Comparison of ENCODE assay signal across 11 mouse cellular contexts in genomic region chr11:8860878-8861277, GRCm38 (mm10).
DNase-seq lines count a peak whose midpoint lies in the region; ATAC-seq and TF ChIP-seq lines count a peak whose summit lies in the region.
"Had no signal": no experiment of that assay in that cellular context is flagged by ENCODE, and none has a peak within 500 bp of the region (broad histone marks: within the 10 kb centered on the region; RNA-seq: fewer than 3 reads in every experiment).

No protein-coding gene starts in this region.

- no peaks in the 10 kb centered on the region for H3K36me3 ChIP-seq in liver, adult 2 months (ENCODE audit: control insufficient read depth, insufficient read depth, low read length)
- no peaks in the 10 kb centered on the region for H3K36me3 ChIP-seq in liver, embryonic 12.5 days
- H3K36me3 ChIP-seq in limb, embryonic 10.5 days = no peaks in the 10 kb centered on the region
- H3K36me3 ChIP-seq in midbrain, embryonic 10.5 days = no peaks in the 10 kb centered on the region
- H3K36me3 ChIP-seq: G1E; stomach, embryonic 15.5 days had no signal

- no peaks in the 10 kb centered on the region for H3K4me1 ChIP-seq in liver, adult 2 months (ENCODE audit: control insufficient read depth, insufficient read depth, low read length)
- H3K4me1 ChIP-seq in liver, embryonic 12.5 days = no peaks in the 10 kb centered on the region
- H3K4me1 ChIP-seq in limb, embryonic 10.5 days = peaks cover 9% of the 10 kb centered on the region; the same call in 1 of the 2 replicates
- peaks cover 22% of the 10 kb centered on the region for H3K4me1 ChIP-seq in midbrain, embryonic 10.5 days
- H3K4me1 ChIP-seq: stomach, embryonic 15.5 days had no signal

- H3K9me3 ChIP-seq in liver, embryonic 12.5 days (replicated peaks) = no peaks in the 10 kb centered on the region
- H3K9me3 ChIP-seq in limb, embryonic 10.5 days (replicated peaks) = no peaks in the 10 kb centered on the region
- H3K9me3 ChIP-seq in midbrain, embryonic 10.5 days (replicated peaks) = no peaks in the 10 kb centered on the region
- H3K9me3 ChIP-seq: G1E; stomach, embryonic 15.5 days had no signal

- H3K27ac ChIP-seq in liver, adult 2 months (replicated peaks; ENCODE audit: insufficient read depth, low read depth, low read length) = no peak overlapping the region
- H3K27ac ChIP-seq in liver, embryonic 12.5 days = no peak overlapping the region
- H3K27ac ChIP-seq in limb, embryonic 10.5 days = no peak overlapping the region
- no peak overlapping the region for H3K27ac ChIP-seq in midbrain, embryonic 10.5 days (replicated peaks)
- H3K27ac ChIP-seq: stomach, embryonic 15.5 days had no signal

- DNase-seq in cerebellum, postnatal 14 days = peak; percentile 40 to 57
- no peak for DNase-seq in cerebellum, adult 18-20 months
- DNase-seq in liver, adult 2 months (ENCODE audit: extremely low read depth, low read depth, low spot score) = peak; percentile 2
- peak; percentile 56 for DNase-seq in ZHBTc4 (ENCODE audit: low read depth, low spot score)
- peak; percentile 36 for DNase-seq in limb, embryonic 10.5 days (ENCODE audit: low spot score)
- no peak for DNase-seq in right cerebral cortex, adult 2 months (ENCODE audit: low spot score in 2 of 2)
- no peak for DNase-seq in midbrain, embryonic 10.5 days (ENCODE audit: low spot score)

- H3K4me3 ChIP-seq in liver, adult 2 months (ENCODE audit: insufficient read depth, low read depth, low read length) = no peak overlapping the region
- H3K4me3 ChIP-seq in liver, embryonic 12.5 days = no peak overlapping the region
- H3K4me3 ChIP-seq in limb, embryonic 10.5 days = no peak overlapping the region
- H3K4me3 ChIP-seq in midbrain, embryonic 10.5 days = no peak overlapping the region
- H3K4me3 ChIP-seq: erythroblast, embryonic 14.5 days; stomach, embryonic 15.5 days had no signal

- no peak overlapping the region for H3K9ac ChIP-seq in liver, adult 2 months (ENCODE audit: low read depth, low read length)
- H3K9ac ChIP-seq in liver, embryonic 12.5 days = no peak overlapping the region
- H3K9ac ChIP-seq: stomach, embryonic 15.5 days had no signal

- peak; percentile 29; the same call in 1 of the 2 replicates for TF ChIP-seq CTCF in liver, adult 2 months (IDR thresholded peaks at IDR 0.05; ENCODE audit: low read depth, low read length)

- no peak overlapping the region for H3K4me2 ChIP-seq in liver, embryonic 12.5 days
- H3K4me2 ChIP-seq: stomach, embryonic 15.5 days had no signal

- no peak for TF ChIP-seq POLR2A in liver, adult 2 months (IDR thresholded peaks at IDR 0.05; ENCODE audit: extremely low read depth, insufficient read depth, low read length)

- no peak for ATAC-seq in liver, embryonic 12.5 days

- H3K27me3 ChIP-seq in liver, adult 2 months (ENCODE audit: control insufficient read depth, insufficient read depth, low read length) = no peaks in the 10 kb centered on the region
- no peaks in the 10 kb centered on the region; the same call in 1 of the 2 replicates for H3K27me3 ChIP-seq in liver, embryonic 12.5 days (replicated peaks)
- H3K27me3 ChIP-seq in limb, embryonic 10.5 days (ENCODE audit: low read depth, poor library complexity, severe bottlenecking) = no peaks in the 10 kb centered on the region
- H3K27me3 ChIP-seq in midbrain, embryonic 10.5 days (ENCODE audit: low read depth, poor library complexity, severe bottlenecking) = no peaks in the 10 kb centered on the region
- H3K27me3 ChIP-seq: stomach, embryonic 15.5 days had no signal

- 42% methylated on average over 3 of the region's 3 CpGs for WGBS in liver, adult 2 months
- 19% methylated on average over 3 of the region's 3 CpGs for WGBS in liver, embryonic 12.5 days (ENCODE audit: insufficient replicate concordance)
- 21% methylated on average over 3 of the region's 3 CpGs for WGBS in limb, embryonic 10.5 days
- WGBS in midbrain, embryonic 10.5 days = 31% methylated on average over 3 of the region's 3 CpGs

- H3K79me2 ChIP-seq in liver, adult 2 months (ENCODE audit: control insufficient read depth, insufficient read depth, low read length) = no peaks in the 10 kb centered on the region

Comparison
In these comparisons a context has a peak if more than half of its experiments do, and no peak if none do; other contexts are left out.
1. DNase-seq: peak in cerebellum, postnatal 14 days (2 of 2), liver, adult 2 months (single experiment), ZHBTc4 (single experiment) and limb, embryonic 10.5 days (single experiment); none in cerebellum, adult 18-20 months (0 of 2), right cerebral cortex, adult 2 months (0 of 2) and midbrain, embryonic 10.5 days (single experiment).